Mouse (Mus musculus) myocyte (in vitro differentiated cells): Measurements from ENCODE around the gene Spns2. TPM values are rescaled to one million over a fixed set of nuclear protein-coding genes. Genes with fewer than 3 reads are reported as not detected.
"Not testable (repeated sequence)": the region's sequence is repeated elsewhere in the genome, so short reads cannot be mapped to it uniquely, and the experiment has no call there.

Source experiments
- H3K27me3 ChIP-seq: one replicate; pipeline ENCODE4 v1.6.1; 2011; ENCODE audit not compliant: control insufficient read depth, insufficient read depth, insufficient read length
- H3K36me3 ChIP-seq: one replicate; pipeline ENCODE4 v1.6.1; 2011; ENCODE audit not compliant: control insufficient read depth, insufficient read depth
- H3K4me2 ChIP-seq: one replicate; pipeline ENCODE4 v1.6.1; 2011; ENCODE audit warnings: low read depth, control low read depth
- H3K4me3 ChIP-seq: one replicate; pipeline ENCODE4 v1.5.1; 2011; ENCODE audit warnings: mild to moderate bottlenecking, control low read depth, moderate library complexity
- H3K79me2 ChIP-seq: one replicate; pipeline ENCODE4 v1.6.1; 2011; ENCODE audit not compliant: control insufficient read depth, insufficient read depth
- H3ac ChIP-seq: one replicate; pipeline ENCODE4 v1.6.1; 2011; ENCODE audit not compliant: control insufficient read depth, insufficient read length
- CEBPB ChIP-seq: IDR thresholded peaks from 2 replicates; pipeline ENCODE4 v1.6.1; 2011; ENCODE audit warnings: mild to moderate bottlenecking, moderate library complexity; ENCODE audit not compliant: poor library complexity, insufficient read depth, severe bottlenecking
- E2F4 ChIP-seq: IDR thresholded peaks from one replicate; pipeline ENCODE4 v1.6.1; 2011; ENCODE audit warnings: mild to moderate bottlenecking, control low read depth, moderate library complexity; ENCODE audit not compliant: insufficient read depth
- MAX ChIP-seq: IDR thresholded peaks from one replicate; pipeline ENCODE4 v1.6.1; 2011; ENCODE audit warnings: low read depth, mild to moderate bottlenecking, control low read depth
- MYOD1 ChIP-seq, 3 experiments: IDR thresholded peaks; one replicate each; pipeline ENCODE4 v1.6.1; 2011; ENCODE audit warnings: control low read depth in 2 of 3, low read depth in 2 of 3, mild to moderate bottlenecking in 2 of 3, moderate library complexity in 1 of 3; ENCODE audit not compliant: insufficient read length in 2 of 3, control insufficient read depth in 1 of 3
- MYOG ChIP-seq, 3 experiments: IDR thresholded peaks; one replicate each; pipeline ENCODE4 v1.6.1; 2011; ENCODE audit warnings: control low read depth in 2 of 3, low read depth in 2 of 3, mild to moderate bottlenecking in 2 of 3; ENCODE audit not compliant: insufficient read length in 2 of 3, control insufficient read depth in 1 of 3, insufficient read depth in 1 of 3
- POLR2A ChIP-seq: IDR thresholded peaks from one replicate; pipeline ENCODE4 v1.6.1; 2011; ENCODE audit warnings: low read depth, mild to moderate bottlenecking, control low read depth, moderate library complexity; ENCODE audit not compliant: insufficient read length
- POLR2AphosphoS2 ChIP-seq: IDR thresholded peaks from one replicate; pipeline ENCODE4 v1.6.1; 2011; ENCODE audit warnings: low read depth, control low read depth; ENCODE audit not compliant: insufficient read length
- REST ChIP-seq: IDR thresholded peaks from one replicate; pipeline ENCODE4 v1.6.1; 2011; ENCODE audit warnings: mild to moderate bottlenecking, control low read depth, moderate library complexity; ENCODE audit not compliant: insufficient read depth, insufficient read length
- SRF ChIP-seq: IDR thresholded peaks from one replicate; pipeline ENCODE4 v1.6.1; 2011; ENCODE audit warnings: low read depth; ENCODE audit not compliant: control insufficient read depth, insufficient read length
- TCF12 ChIP-seq: IDR thresholded peaks from one replicate; pipeline ENCODE4 v1.6.1; 2011; ENCODE audit warnings: mild to moderate bottlenecking, control low read depth; ENCODE audit not compliant: poor library complexity, insufficient read depth, severe bottlenecking
- TCF3 ChIP-seq: IDR thresholded peaks from one replicate; pipeline ENCODE4 v1.6.1; 2011; ENCODE audit warnings: low read depth, control low read depth; ENCODE audit not compliant: insufficient read length
- USF1 ChIP-seq: IDR thresholded peaks from one replicate; pipeline ENCODE4 v1.6.1; 2011; ENCODE audit warnings: low read depth, mild to moderate bottlenecking, control low read depth, moderate library complexity
- polyA plus RNA-seq: library from polyadenylated mRNA; unstranded; fragments of >200 nt; fragmentation: generic; extraction: Trizol; gene quantifications from one replicate; pipeline ENCODE4 v1.2.1, GENCODE M21; 2012; ENCODE audit warnings: missing spikeins

Spns2 gene
- polyA plus RNA-seq, 1 experiment = 0.10 TPM

DNA sequence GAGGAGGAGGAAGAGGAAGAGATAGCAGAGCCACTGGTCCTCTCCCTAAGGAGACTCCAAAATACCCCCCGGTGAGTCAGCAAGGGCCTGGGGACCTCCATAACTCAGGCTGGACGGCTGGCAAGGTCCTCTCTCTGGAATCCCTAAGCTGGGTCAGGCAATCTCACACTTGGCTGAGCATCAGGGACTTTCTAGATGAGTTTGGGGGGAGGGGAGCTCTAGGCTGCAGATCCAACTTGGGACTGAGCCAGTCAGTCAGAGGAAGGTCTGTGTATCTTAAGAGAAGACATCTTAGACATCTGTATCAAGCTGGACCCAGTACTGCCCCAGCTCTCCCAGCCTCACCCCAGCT lies 54.0 kb downstream of the Spns2 start:
- Histone ChIP-seq H3K36me3 (no peaks in the 10 kb centered on the region), H3K4me2 (no peak overlapping the region), H3K79me2 (no peaks in the 10 kb centered on the region), H3K27me3 (peaks cover 8% of the 10 kb centered on the region), H3K4me3 (no peak overlapping the region), H3ac (no peak overlapping the region)
- no peak for TF ChIP-seq REST
- TF ChIP-seq POLR2A = no peak
- TF ChIP-seq MYOD1 (IDR thresholded peaks at IDR 0.05; ENCODE audit: control insufficient read depth in 1 of 3, insufficient read length in 2 of 3, low read depth in 2 of 3) = no peak
- TF ChIP-seq CEBPB = no peak
- no peak for TF ChIP-seq MYOG (IDR thresholded peaks at IDR 0.05; ENCODE audit: control insufficient read depth in 1 of 3, insufficient read depth in 1 of 3, insufficient read length in 2 of 3, low read depth in 2 of 3)
- TF ChIP-seq TCF3 = no peak
- no peak for TF ChIP-seq USF1
- no peak for TF ChIP-seq TCF12
- no peak for TF ChIP-seq SRF

GRCm38 (mm10) chr11:72434963-72435693 lies 54.6 kb downstream of the Spns2 start, which contains the start of gene Ggt6:
Ggt6 (plus strand) TSS chr11:72435526.
- Histone ChIP-seq H3K79me2 (no peaks in the 10 kb centered on the region), H3ac (no peak within 1 kb of the TSS), H3K4me2 (no peak within 1 kb of the TSS), H3K4me3 (no peak within 1 kb of the TSS), H3K36me3 (no peaks in the 10 kb centered on the region), H3K27me3 (peaks cover 8% of the 10 kb centered on the region)
- TF ChIP-seq SRF (no peak), POLR2AphosphoS2 (no peak), TCF12 (no peak)

DNA sequence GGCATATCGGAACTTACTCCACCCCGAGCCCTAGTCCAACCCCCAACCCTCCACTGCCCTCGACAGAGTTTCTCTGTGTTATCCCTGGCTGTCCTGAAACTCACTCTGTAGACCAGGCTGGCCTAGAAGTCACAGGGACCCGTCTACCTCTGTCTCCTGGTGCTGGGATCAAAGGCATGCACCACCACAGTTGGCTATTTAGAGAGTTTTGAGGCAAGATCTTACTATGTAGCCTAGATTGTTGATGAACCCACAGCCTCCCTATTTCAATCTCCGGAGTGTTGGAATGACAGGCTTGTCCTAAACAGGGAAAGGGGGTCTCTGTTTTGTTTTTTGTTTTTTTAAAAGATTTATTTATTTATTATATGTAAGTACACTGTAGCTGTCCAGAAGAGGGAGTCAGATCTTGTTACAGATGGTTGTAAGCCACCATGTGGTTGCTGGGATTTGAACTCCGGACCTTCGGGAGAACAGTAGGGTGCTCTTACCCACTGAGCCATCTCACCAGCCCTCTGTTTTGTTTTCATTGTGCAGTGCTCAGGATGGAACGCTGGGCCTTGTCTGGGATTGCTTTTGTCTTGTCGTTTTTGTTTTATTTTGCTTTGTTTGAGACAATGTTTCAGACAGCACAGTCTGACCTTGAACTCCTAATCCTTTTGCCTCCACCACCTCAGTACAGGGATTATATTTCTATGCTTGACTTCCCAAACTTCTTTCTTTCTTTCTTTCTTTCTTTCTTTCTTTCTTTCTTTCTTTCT lies 59.2 kb downstream of the Spns2 start:
- not testable (repeated sequence) for H3K4me2 ChIP-seq, H3ac ChIP-seq, H3K27me3 ChIP-seq, H3K79me2 ChIP-seq, H3K36me3 ChIP-seq, H3K4me3 ChIP-seq

- Histone ChIP-seq H3K4me2 (no peak overlapping the region), H3K27me3 (no peaks in the 10 kb centered on the region), H3K79me2 (no peaks in the 10 kb centered on the region), H3K36me3 (no peaks in the 10 kb centered on the region), H3K4me3 (no peak overlapping the region), H3ac (no peak overlapping the region)
- no peak for TF ChIP-seq MYOG (IDR thresholded peaks at IDR 0.05; ENCODE audit: control insufficient read depth in 1 of 3, insufficient read depth in 1 of 3, insufficient read length in 2 of 3, low read depth in 2 of 3)
- no peak for TF ChIP-seq POLR2AphosphoS2
- no peak for TF ChIP-seq CEBPB
- no peak for TF ChIP-seq MYOD1 (IDR thresholded peaks at IDR 0.05; ENCODE audit: control insufficient read depth in 1 of 3, insufficient read length in 2 of 3, low read depth in 2 of 3)
- TF ChIP-seq POLR2A = no peak
- no peak for TF ChIP-seq MAX
Observed at GRCm38 (mm10) chr11:72429288-72429690, 60.4 kb downstream of the Spns2 start.

- no peaks in the 10 kb centered on the region for H3K27me3 ChIP-seq
- H3ac ChIP-seq = no peak overlapping the region
- H3K79me2 ChIP-seq = no peaks in the 10 kb centered on the region
- H3K4me3 ChIP-seq = no peak overlapping the region
- peak; percentile 32 for TF ChIP-seq USF1
- TF ChIP-seq TCF12 = no peak
- H3K36me3 ChIP-seq = no peaks in the 10 kb centered on the region
- no peak overlapping the region for H3K4me2 ChIP-seq
Observed at GRCm38 (mm10) chr11:72428694-72429093, 61.0 kb downstream of the Spns2 start.

- TF ChIP-seq E2F4 = no peak
Observed at GRCm38 (mm10) chr11:72426884-72427283, 62.8 kb downstream of the Spns2 start.

More at GRCm38 (mm10) chr11:72426884-72427283, 62.8 kb downstream of the Spns2 start:
- no peak overlapping the region for H3ac ChIP-seq
- no peak overlapping the region for H3K4me3 ChIP-seq
- no peaks in the 10 kb centered on the region for H3K36me3 ChIP-seq
- H3K4me2 ChIP-seq = no peak overlapping the region
- no peaks in the 10 kb centered on the region for H3K79me2 ChIP-seq
- H3K27me3 ChIP-seq = no peaks in the 10 kb centered on the region
